Mouse (Mus musculus) hindbrain, embryonic 14.5 days (tissue): ENCODE data around the gene Tnnt3. TPM values are rescaled to one million over a fixed set of nuclear protein-coding genes. Genes with fewer than 3 reads are reported as not detected.

Experiments
- ATAC-seq: fragments of 200-750 bp; cut with Nextera tagmentation; 2 replicates; pipeline ENCODE4 v1.8.0; 2017; ENCODE audit warnings: moderate number of reproducible peaks, mild to moderate bottlenecking, moderate TSS enrichment, moderate library complexity; ENCODE audit not compliant: low FRiP score
- DNase-seq: peaks from one replicate; pipeline ENCODE4 v3.0.0-alpha.2; 2015; ENCODE audit warnings: low spot score
- H3K27ac ChIP-seq: fragments of 300-500 bp; sonication (generic); 2 replicates; pipeline ENCODE4 v1.5.1; 2014; ENCODE audit warnings: mild to moderate bottlenecking, moderate library complexity
- H3K27me3 ChIP-seq: fragments of 300-500 bp; sonication (generic); 2 replicates; pipeline ENCODE4 v1.6.1; 2014; ENCODE audit warnings: mild to moderate bottlenecking, low read length, mixed read lengths; ENCODE audit not compliant: control insufficient read depth, insufficient read depth
- H3K36me3 ChIP-seq: fragments of 300-500 bp; sonication (generic); replicated peaks from 2 replicates; pipeline ENCODE4 v1.6.1; 2014; ENCODE audit not compliant: control insufficient read depth, insufficient read depth
- H3K4me1 ChIP-seq: fragments of 300-500 bp; sonication (generic); replicated peaks from 2 replicates; pipeline ENCODE4 v1.6.1; 2014; ENCODE audit warnings: antibody characterized with exemption, low read length, mixed read lengths; ENCODE audit not compliant: control insufficient read depth, insufficient read depth
- H3K4me2 ChIP-seq: fragments of 300-500 bp; sonication (generic); replicated peaks from 2 replicates; pipeline ENCODE4 v1.6.1; 2014; ENCODE audit warnings: mild to moderate bottlenecking, moderate library complexity
- H3K4me3 ChIP-seq: fragments of 300-500 bp; sonication (generic); replicated peaks from 2 replicates; pipeline ENCODE4 v1.5.1; 2014; ENCODE audit warnings: mild to moderate bottlenecking, low read length
- H3K9ac ChIP-seq: fragments of 300-500 bp; sonication (generic); 2 replicates; pipeline ENCODE4 v1.6.1; 2014
- H3K9me3 ChIP-seq: fragments of 300-500 bp; sonication (generic); 2 replicates; pipeline ENCODE4 v1.6.1; 2016; ENCODE audit warnings: low read length; ENCODE audit not compliant: control insufficient read depth
- WGBS: fragments of 180-500 bp; shearing (Covaris S2); extraction: QIAGEN DNeasy Blood & Tissue Kit; methylation state at CpG from one replicate; pipeline ENCODE4 v1.1.7; 2014; 5-methylcytosine and 5-hydroxymethylcytosine counted together
- polyA plus RNA-seq: library from polyadenylated mRNA; unstranded; fragments of >200 nt; fragmentation: Nextera tagmentation; extraction: Ambion mirVana; gene quantifications from 2 replicates; pipeline ENCODE4 v1.2.1, GENCODE M21; 2014

Gene Tnnt3
- polyA plus RNA-seq, 1 experiment from 2014 or later: 1.6 TPM

- Histone ChIP-seq H3K4me1 (peaks cover 6% of the 10 kb centered on the region), H3K4me2 (no peak overlapping the region), H3K9ac (no peak overlapping the region), H3K9me3 (no peaks in the 10 kb centered on the region), H3K36me3 (no peaks in the 10 kb centered on the region), H3K27me3 (no peaks in the 10 kb centered on the region), H3K27ac (no peak overlapping the region), H3K4me3 (no peak overlapping the region)
- ATAC-seq (no peak), DNase-seq (no peak)
- 64% methylated on average over 13 of the region's 13 CpGs for WGBS
These were observed 54.2 kb downstream of the Tnnt3 start for GRCm38 (mm10) chr7:142552591-142553416.

- DNase-seq (no peak), ATAC-seq (no peak)
- H3K9ac ChIP-seq: no peak overlapping the region
- H3K27me3 ChIP-seq: no peaks in the 10 kb centered on the region
- WGBS: 50% methylated on average over 11 of the region's 11 CpGs
- H3K9me3 ChIP-seq: no peaks in the 10 kb centered on the region
- H3K4me3 ChIP-seq: no peak overlapping the region
- peaks cover 6% of the 10 kb centered on the region for H3K4me1 ChIP-seq
- no peaks in the 10 kb centered on the region for H3K36me3 ChIP-seq
- H3K27ac ChIP-seq: no peak overlapping the region
- no peak overlapping the region for H3K4me2 ChIP-seq
These were observed 55.0 kb downstream of the Tnnt3 start for GRCm38 (mm10) chr7:142553417-142554335.

GRCm38 (mm10) chr7:142554625-142555024 lies 56.0 kb downstream of the Tnnt3 start:
- DNase-seq (no peak), ATAC-seq (no peak)
- no peaks in the 10 kb centered on the region for H3K27me3 ChIP-seq
- no peaks in the 10 kb centered on the region for H3K9me3 ChIP-seq
- H3K4me2 ChIP-seq: no peak overlapping the region
- H3K4me1 ChIP-seq: peaks cover 6% of the 10 kb centered on the region
- H3K27ac ChIP-seq: no peak overlapping the region
- WGBS: 27% methylated on average over 1 of the region's 1 CpGs
- H3K4me3 ChIP-seq: no peak overlapping the region
- no peak overlapping the region for H3K9ac ChIP-seq
- H3K36me3 ChIP-seq: no peaks in the 10 kb centered on the region

GRCm38 (mm10) chr7:142555366-142556088 lies 56.9 kb downstream of the Tnnt3 start:
- Histone ChIP-seq H3K9ac (no peak overlapping the region), H3K4me2 (no peak overlapping the region)
- no peak for DNase-seq

GRCm38 (mm10) chr7:142556089-142556476 lies 57.4 kb downstream of the Tnnt3 start:
- no peak for DNase-seq
- H3K4me1 ChIP-seq: peaks cover 6% of the 10 kb centered on the region
- ATAC-seq: no peak
- H3K9me3 ChIP-seq: no peaks in the 10 kb centered on the region
- no peak overlapping the region for H3K27ac ChIP-seq
- H3K4me2 ChIP-seq: no peak overlapping the region
- no peak overlapping the region for H3K9ac ChIP-seq
- no peaks in the 10 kb centered on the region for H3K27me3 ChIP-seq
- H3K4me3 ChIP-seq: no peak overlapping the region
- 94% methylated on average over 2 of the region's 2 CpGs for WGBS
- no peaks in the 10 kb centered on the region for H3K36me3 ChIP-seq

More at GRCm38 (mm10) chr7:142555366-142556088, 56.9 kb downstream of the Tnnt3 start:
- Histone ChIP-seq H3K36me3 (no peaks in the 10 kb centered on the region), H3K4me1 (peaks cover 6% of the 10 kb centered on the region), H3K27ac (no peak overlapping the region), H3K27me3 (no peaks in the 10 kb centered on the region), H3K9me3 (no peaks in the 10 kb centered on the region), H3K4me3 (no peak overlapping the region)
- ATAC-seq: no peak
- 85% methylated on average over 8 of the region's 8 CpGs for WGBS

- WGBS: 58% methylated on average over 6 of the region's 6 CpGs
- no peak overlapping the region for H3K4me3 ChIP-seq
- H3K4me2 ChIP-seq: no peak overlapping the region
- H3K27ac ChIP-seq: no peak overlapping the region
- H3K9ac ChIP-seq: no peak overlapping the region
- peaks cover 13% of the 10 kb centered on the region for H3K4me1 ChIP-seq
- no peaks in the 10 kb centered on the region for H3K9me3 ChIP-seq
- ATAC-seq: no peak
- no peaks in the 10 kb centered on the region for H3K36me3 ChIP-seq
- H3K27me3 ChIP-seq: no peaks in the 10 kb centered on the region
- no peak for DNase-seq
These were observed 59.1 kb downstream of the Tnnt3 start for GRCm38 (mm10) chr7:142557696-142558095.

- H3K4me3 ChIP-seq: no peak overlapping the region
- 94% methylated on average over 9 of the region's 9 CpGs for WGBS
- no peak overlapping the region for H3K4me2 ChIP-seq
- no peak overlapping the region for H3K9ac ChIP-seq
- no peaks in the 10 kb centered on the region for H3K9me3 ChIP-seq
- H3K27me3 ChIP-seq: no peaks in the 10 kb centered on the region
- H3K4me1 ChIP-seq: peaks cover 21% of the 10 kb centered on the region
- no peak for ATAC-seq
- DNase-seq: no peak
- H3K27ac ChIP-seq: no peak overlapping the region
- H3K36me3 ChIP-seq: no peaks in the 10 kb centered on the region
These were observed 60.0 kb downstream of the Tnnt3 start for GRCm38 (mm10) chr7:142558511-142559146.

GRCm38 (mm10) chr7:142559651-142560175 lies 61.1 kb downstream of the Tnnt3 start:
- Histone ChIP-seq H3K4me1 (peaks cover 15% of the 10 kb centered on the region; the same call in 1 of the 2 replicates), H3K27ac (no peak overlapping the region), H3K9me3 (no peaks in the 10 kb centered on the region), H3K9ac (no peak overlapping the region), H3K4me3 (no peak overlapping the region), H3K36me3 (no peaks in the 10 kb centered on the region), H3K27me3 (no peaks in the 10 kb centered on the region), H3K4me2 (no peak overlapping the region)
- 74% methylated on average over 5 of the region's 5 CpGs for WGBS
- DNase-seq (no peak), ATAC-seq (no peak)
